Mouse (Mus musculus) CH12.LX (cell line): ENCODE data around the gene Timm23. TPM values are rescaled to one million over a fixed set of nuclear protein-coding genes. Genes with fewer than 3 reads are reported as not detected.
A peak's percentile ranks its signal among the peaks of the same experiment; 100 is the strongest.
"Not testable (repeated sequence)": the region's sequence is repeated elsewhere in the genome, so short reads cannot be mapped to it uniquely, and the experiment has no call there.

Experiments
- DNase-seq: peaks from one replicate; pipeline ENCODE4 v3.0.0-alpha.2; 2013; ENCODE audit errors: extremely low read depth
- H3K27ac ChIP-seq: 2 replicates; pipeline ENCODE4 v1.5.1; 2012; ENCODE audit warnings: low read depth, mild to moderate bottlenecking, control low read depth, moderate library complexity; ENCODE audit not compliant: insufficient read depth
- H3K27me3 ChIP-seq: replicated peaks from 2 replicates; pipeline ENCODE3; 2012; ENCODE audit warnings: inconsistent platforms
- H3K36me3 ChIP-seq, 2 experiments: replicated peaks in 1 of 2; 2 replicates each; pipeline versions ENCODE3 to v1.6.1; 2012; ENCODE audit warnings: inconsistent platforms in 1 of 2, low read length in 1 of 2, mild to moderate bottlenecking in 1 of 2, mixed read lengths in 1 of 2, moderate library complexity in 1 of 2; ENCODE audit not compliant: control insufficient read depth in 1 of 2, insufficient read depth in 1 of 2
- H3K4me1 ChIP-seq, 2 experiments: 2 replicates each; pipeline ENCODE4 v1.6.1; 2012; ENCODE audit warnings: inconsistent platforms in 1 of 2, moderate library complexity in 1 of 2; ENCODE audit not compliant: insufficient read depth in 2 of 2, control insufficient read depth in 1 of 2
- H3K4me2 ChIP-seq: 2 replicates; pipeline ENCODE4 v1.6.1; 2012; ENCODE audit warnings: low read depth, mild to moderate bottlenecking, control low read depth; ENCODE audit not compliant: poor library complexity, insufficient read depth, severe bottlenecking
- H3K4me3 ChIP-seq, 3 experiments: fragments of 150-350 bp in 1 of 3; sonication (generic) in 1 of 3; replicated peaks in 1 of 3; 2 replicates each; pipeline versions ENCODE3 to v1.5.1; 2011 to 2012; ENCODE audit warnings: low read depth in 2 of 3, low read length in 2 of 3, mild to moderate bottlenecking in 2 of 3, moderate library complexity in 2 of 3, control low read depth in 1 of 3, improper control_type of control experiment in 1 of 3, inconsistent platforms in 1 of 3, mixed read lengths in 1 of 3; ENCODE audit not compliant: poor library complexity in 1 of 3
- H3K79me2 ChIP-seq: replicated peaks from 2 replicates; pipeline ENCODE4 v1.6.1; 2012; ENCODE audit warnings: mild to moderate bottlenecking, moderate library complexity; ENCODE audit not compliant: control insufficient read depth, poor library complexity, insufficient read depth, severe bottlenecking; ENCODE audit errors: extremely low read depth
- H3K9ac ChIP-seq: 2 replicates; pipeline ENCODE4 v1.6.1; 2012; ENCODE audit warnings: low read depth, mild to moderate bottlenecking, control low read depth, moderate library complexity; ENCODE audit not compliant: insufficient read depth
- H3K9me3 ChIP-seq: replicated peaks from 2 replicates; pipeline ENCODE3; 2012; ENCODE audit warnings: low read length, inconsistent platforms, mixed read lengths
- CHD1 ChIP-seq: IDR thresholded peaks from 2 replicates; pipeline ENCODE4 v1.6.1; 2012; ENCODE audit warnings: low read depth, low read length, improper control_type of control experiment, inconsistent platforms
- E2F4 ChIP-seq: IDR thresholded peaks from 2 replicates; pipeline ENCODE4 v1.6.1; 2011; ENCODE audit warnings: low read depth, low read length, improper control_type of control experiment; ENCODE audit not compliant: insufficient replicate concordance
- EP300 ChIP-seq: IDR thresholded peaks from 2 replicates; pipeline ENCODE4 v1.6.1; 2011; ENCODE audit warnings: low read length, improper control_type of control experiment
- ETS1 ChIP-seq: conservative IDR thresholded peaks from 2 replicates; pipeline ENCODE4 v1.6.1; 2012; ENCODE audit warnings: low read depth, mild to moderate bottlenecking, inconsistent platforms, low read length, improper control_type of control experiment, moderate library complexity
- JUN ChIP-seq: IDR thresholded peaks from 2 replicates; pipeline ENCODE4 v1.6.1; 2011; ENCODE audit warnings: low read depth, mild to moderate bottlenecking, low read length, improper control_type of control experiment, moderate library complexity; ENCODE audit not compliant: insufficient read depth
- KAT2A ChIP-seq: IDR thresholded peaks from 2 replicates; pipeline ENCODE4 v1.6.1; 2012; ENCODE audit warnings: low read length, improper control_type of control experiment, inconsistent platforms; ENCODE audit not compliant: insufficient replicate concordance
- MAFK ChIP-seq: IDR thresholded peaks from 2 replicates; pipeline ENCODE4 v1.6.1; 2011; ENCODE audit warnings: low read length, improper control_type of control experiment; ENCODE audit not compliant: insufficient replicate concordance
- MAX ChIP-seq: IDR thresholded peaks from 2 replicates; pipeline ENCODE4 v1.6.1; 2011; ENCODE audit warnings: low read length, improper control_type of control experiment
- MAZ ChIP-seq: IDR thresholded peaks from 2 replicates; pipeline ENCODE4 v1.6.1; 2012; ENCODE audit warnings: low read depth, mild to moderate bottlenecking, inconsistent platforms, low read length, improper control_type of control experiment, moderate library complexity
- MEF2A ChIP-seq: IDR thresholded peaks from 2 replicates; pipeline ENCODE4 v1.6.1; 2014; ENCODE audit warnings: low read depth, mild to moderate bottlenecking, inconsistent platforms, low read length, improper control_type of control experiment, borderline replicate concordance
- MXI1 ChIP-seq: IDR thresholded peaks from 2 replicates; pipeline ENCODE4 v1.6.1; 2011; ENCODE audit warnings: mild to moderate bottlenecking, low read depth, low read length, improper control_type of control experiment
- NELFE ChIP-seq: IDR thresholded peaks from 2 replicates; pipeline ENCODE4 v1.6.1; 2011; ENCODE audit warnings: low read depth, low read length, improper control_type of control experiment
- NRF1 ChIP-seq: IDR thresholded peaks from 2 replicates; pipeline ENCODE4 v1.6.1; 2014; ENCODE audit warnings: low read depth, mild to moderate bottlenecking, inconsistent platforms, low read length, improper control_type of control experiment, moderate library complexity
- POLR2A ChIP-seq: IDR thresholded peaks from 2 replicates; pipeline ENCODE4 v1.6.1; 2011; ENCODE audit warnings: low read depth, mild to moderate bottlenecking, improper control_type of control experiment, low read length
- RCOR1 ChIP-seq: conservative IDR thresholded peaks from 2 replicates; pipeline ENCODE4 v1.6.1; 2012; ENCODE audit warnings: low read depth, mild to moderate bottlenecking, inconsistent platforms, low read length, improper control_type of control experiment
- SIN3A ChIP-seq: IDR thresholded peaks from 2 replicates; pipeline ENCODE4 v1.6.1; 2012; ENCODE audit warnings: low read length, improper control_type of control experiment, inconsistent platforms
- SMC3 ChIP-seq: IDR thresholded peaks from 2 replicates; pipeline ENCODE4 v1.6.1; 2011; ENCODE audit warnings: low read depth, low read length, improper control_type of control experiment
- TBP ChIP-seq: conservative IDR thresholded peaks from 2 replicates; pipeline ENCODE4 v1.6.1; 2011; ENCODE audit warnings: low read depth, low read length, improper control_type of control experiment
- TCF12 ChIP-seq: IDR thresholded peaks from 2 replicates; pipeline ENCODE4 v1.6.1; 2014; ENCODE audit warnings: low read depth, mild to moderate bottlenecking, inconsistent platforms, low read length, improper control_type of control experiment
- dilution Hi-C: fragments of 300-500 bp; cut with MboI; formaldehyde crosslinking; loops from 2 replicates; pipeline ENCODE4 v1.14.3; 2020; ENCODE audit warnings: low sequenced_read_pairs; ENCODE audit not compliant: extremely low pct_unique_long_range_greater_than_20kb, extremely low pct_ligation_motif_present
- in situ Hi-C: fragments of 300-500 bp; cut with MboI; formaldehyde crosslinking; loops from 3 replicates; pipeline ENCODE4 v1.14.3; 2019; ENCODE audit warnings: low sequenced_read_pairs, low pct_ligation_motif_present, low pct_unique_long_range_greater_than_20kb, mixed read lengths
- polyA plus RNA-seq: library from polyadenylated mRNA; unstranded; fragments of >175 nt; gene quantifications from 2 replicates; pipeline ENCODE4 v1.2.1, GENCODE M21; 2012; ENCODE audit warnings: low read depth; ENCODE audit not compliant: insufficient read length
- total RNA-seq, 2 experiments: library from RNA; depleted of rRNA; stranded (reverse); fragments of 300-350 nt in 1 of 2; fragments of >200 nt in 1 of 2; gene quantifications; 2 replicates each; pipeline ENCODE4 v1.2.3; 2012 to 2014

Timm23 gene
- total and polyA plus RNA-seq, 3 experiments, result 285 to 558 (median 495) TPM

GRCm38 (mm10) chr14:32179393-32180195 lies 22.1 kb downstream of the Timm23 start:
- no peak for DNase-seq
- no peaks in the 10 kb centered on the region for H3K4me1 ChIP-seq
- in situ Hi-C loops, result no loop called here
- H3K36me3 ChIP-seq, result peaks cover 40 to 72% of the 10 kb centered on the region in 2 experiments
- no peaks in the 10 kb centered on the region for H3K9me3 ChIP-seq
- H3K4me3 ChIP-seq, result no peak overlapping the region
- H3K4me2 ChIP-seq, result no peak overlapping the region
- H3K9ac ChIP-seq, result no peak overlapping the region
- TF ChIP-seq TCF12, result no peak
- TF ChIP-seq KAT2A, result no peak
- TF ChIP-seq POLR2A, result peak; percentile 29; the same call in 1 of the 2 replicates
- no peak for TF ChIP-seq EP300
- H3K79me2 ChIP-seq, result no peaks in the 10 kb centered on the region
- no peaks in the 10 kb centered on the region for H3K27me3 ChIP-seq
- dilution Hi-C loops, result no loop called here
- H3K27ac ChIP-seq, result no peak overlapping the region

GRCm38 (mm10) chr14:32176590-32176989 lies 25.1 kb downstream of the Timm23 start:
- H3K27me3 ChIP-seq, DNase-seq, H3K4me3 ChIP-seq, H3K9me3 ChIP-seq, in situ Hi-C loops, H3K27ac ChIP-seq, H3K4me2 ChIP-seq, H3K4me1 ChIP-seq, H3K9ac ChIP-seq, H3K79me2 ChIP-seq, dilution Hi-C loops: not testable (repeated sequence)
- peaks cover 40 to 71% of the 10 kb centered on the region in 2 experiments for H3K36me3 ChIP-seq

GRCm38 (mm10) chr14:32175310-32175709 lies 26.4 kb downstream of the Timm23 start:
- peaks cover 0 to 5% of the 10 kb centered on the region in 2 experiments; a peak in 1 of 4 replicates for H3K4me1 ChIP-seq
- DNase-seq, result no peak
- no peak overlapping the region for H3K27ac ChIP-seq
- H3K79me2 ChIP-seq, result peaks cover 3% of the 10 kb centered on the region; the same call in 1 of the 2 replicates
- in situ Hi-C loops (no loop called here), dilution Hi-C loops (no loop called here)
- peaks cover 37 to 70% of the 10 kb centered on the region in 2 experiments for H3K36me3 ChIP-seq
- H3K4me2 ChIP-seq, result no peak overlapping the region
- no peaks in the 10 kb centered on the region for H3K9me3 ChIP-seq
- no peak overlapping the region for H3K4me3 ChIP-seq
- no peak for TF ChIP-seq MAFK
- no peak for TF ChIP-seq NELFE
- no peak for TF ChIP-seq MAZ
- no peak for TF ChIP-seq JUN
- TF ChIP-seq CHD1, result no peak
- TF ChIP-seq RCOR1, result no peak
- no peak for TF ChIP-seq MAX
- TF ChIP-seq SIN3A, result no peak
- TF ChIP-seq TBP, result no peak
- no peak for TF ChIP-seq SMC3
- TF ChIP-seq MXI1, result no peak
- TF ChIP-seq NRF1, result no peak
- no peak for TF ChIP-seq MEF2A
- no peak for TF ChIP-seq KAT2A
- no peak for TF ChIP-seq POLR2A
- no peak for TF ChIP-seq E2F4
- TF ChIP-seq ETS1, result no peak
- no peaks in the 10 kb centered on the region for H3K27me3 ChIP-seq
- H3K9ac ChIP-seq, result no peak overlapping the region
